Mouse (Mus musculus) thymus, postnatal 25 days (tissue): ENCODE measurements around the gene Hnrnpab.

Experiments
- DNase-seq: peaks from one replicate; pipeline ENCODE4 v3.0.0; 2022

The Hnrnpab gene

GRCm38 (mm10) chr11:51555066-51555465 is 51.6 kb downstream of the Hnrnpab start:
- no peak for DNase-seq

DNA sequence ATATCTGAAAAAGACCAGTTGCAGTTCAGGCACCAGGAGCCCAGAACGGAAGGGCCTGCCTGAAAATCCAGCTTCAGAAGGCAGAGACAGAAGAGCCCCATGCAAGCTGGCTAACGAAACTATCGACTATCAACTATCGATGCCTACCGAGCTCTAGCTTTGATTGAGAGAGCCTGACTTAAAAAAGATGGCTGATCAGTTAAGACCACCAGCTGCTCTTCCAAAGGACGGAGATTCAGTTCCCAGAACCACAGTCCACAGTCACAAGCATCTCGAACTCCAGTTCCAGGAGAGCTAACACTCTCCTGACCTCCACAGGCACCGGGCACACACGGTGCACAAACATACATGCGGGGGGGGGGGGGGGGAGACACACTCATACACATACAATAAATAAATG is 52.1 kb downstream of the Hnrnpab start:
- no peak for DNase-seq

DNA sequence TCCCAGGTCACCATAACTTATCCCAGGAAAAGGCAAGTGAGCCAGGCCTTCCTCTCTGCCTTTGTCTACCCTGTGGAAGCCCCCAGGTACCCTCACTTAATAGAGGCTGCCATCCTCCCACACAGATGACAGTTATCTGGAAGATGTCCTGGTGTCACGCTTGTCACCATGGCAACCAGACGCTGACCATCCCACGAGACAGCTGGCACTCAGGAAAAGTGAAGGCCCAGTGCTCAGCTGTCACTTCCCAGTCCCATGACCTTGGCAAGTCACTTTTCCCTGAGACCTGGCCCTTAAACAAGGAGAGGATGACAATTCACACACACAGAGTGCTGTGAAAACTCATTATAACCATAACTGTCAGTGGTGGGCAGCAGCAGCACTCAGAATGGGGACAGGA is 54.6 kb downstream of the Hnrnpab start:
- DNase-seq, result no peak

DNA sequence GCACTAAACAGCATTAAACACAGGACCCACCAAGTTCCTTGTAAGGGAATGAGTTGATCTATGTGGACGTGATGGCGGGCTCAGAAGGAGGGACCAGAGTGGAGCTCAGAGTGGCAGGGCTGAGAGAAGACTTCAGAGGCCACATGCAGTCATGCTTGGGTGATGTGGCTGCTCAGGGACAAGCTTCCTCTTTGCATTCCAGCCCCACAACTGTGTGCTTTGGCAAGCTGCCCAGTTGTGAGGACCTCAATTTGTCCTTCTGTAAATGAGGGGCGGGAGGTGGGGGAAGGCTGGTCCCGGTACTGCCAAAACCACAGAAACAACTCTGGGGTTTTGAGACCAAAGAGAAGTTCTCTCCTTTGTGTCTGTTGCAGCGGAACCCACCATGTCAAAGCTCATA is 55.4 kb downstream of the Hnrnpab start:
- DNase-seq, result no peak
